Mouse (Mus musculus) B cell, adult 67 days (primary cell): Measurements from ENCODE around the gene Fam180a. TPM values are rescaled to one million over a fixed set of nuclear protein-coding genes. Genes with fewer than 3 reads are reported as not detected.

Experiments
- total RNA-seq, 2 experiments: library from RNA; stranded (reverse); gene quantifications; 4 replicates each; pipeline ENCODE4 v1.2.4; 2023

The Fam180a gene
- not detected for total RNA-seq

GRCm38 (mm10) chr6:35326111-35326515 is at the start of gene Fam180a:
TSS of gene Fam180a (minus strand) at chr6:35326141.

GRCm38 (mm10) chr6:35308037-35308436 is 17.9 kb downstream of the Fam180a start, which contains the start of gene Slc13a4:
TSS of gene Slc13a4 (minus strand) at chr6:35308131.

Other genes starting within 250 kb of the Fam180a start
- gene Cnot4, start 192.4 kb downstream of the Fam180a start, total RNA-seq, result 10 to 100 TPM; 50.2 to 62.8 TPM
- gene Nup205, start 148.7 kb downstream of the Fam180a start, total RNA-seq, result 10 to 100 TPM; 63.0 to 67.6 TPM
- gene Slc13a4, start 18.0 kb downstream of the Fam180a start, total RNA-seq, result not detected
- 100 to 1,000 TPM; 156 to 172 TPM for gene Mtpn, start 213.7 kb upstream of the Fam180a start, total RNA-seq